ENCODE assay signal across 17 mouse cellular contexts in the genomic region with DNA sequence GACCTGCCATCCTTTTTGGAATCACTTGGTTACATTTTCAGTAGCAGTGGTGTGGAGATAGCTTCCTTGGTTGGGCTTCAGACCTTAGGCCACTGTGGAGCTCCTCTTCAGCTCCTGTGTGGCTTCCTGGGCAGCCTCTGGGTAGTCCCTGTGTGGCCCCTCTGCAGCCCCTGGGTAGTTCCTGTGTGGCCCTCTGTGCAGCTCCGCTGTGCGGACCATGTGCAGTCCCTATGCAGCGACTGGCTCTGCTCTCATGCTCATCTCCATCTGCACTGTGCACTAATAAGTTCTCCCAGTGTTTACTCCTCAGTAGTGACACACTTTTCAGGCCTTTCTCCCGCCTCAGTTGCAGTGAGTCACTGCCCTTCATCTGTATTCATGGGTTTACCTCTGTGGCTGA.
"Had no signal": no experiment of that assay in that cellular context is flagged by ENCODE, and none has a peak within 500 bp of the region (broad histone marks: within the 10 kb centered on the region; RNA-seq: fewer than 3 reads in every experiment).

No protein-coding gene starts in this region.

- DNase-seq: kidney, postnatal 10 days; kidney, postnatal 36 days; layer of hippocampus, postnatal 36 days; liver, embryonic 13.5 days; lung, adult 2 months; lung, postnatal 14 days; lung, postnatal 4 days; retina, postnatal 1 day; right cerebral cortex, postnatal 14 days; right cerebral cortex, postnatal 4 days; thymus, postnatal 25 days had no signal

- H3K4me3 ChIP-seq: kidney, embryonic 15.5 days; left cerebral cortex, adult 2 months; liver, embryonic 13.5 days; myocyte; neural tube, embryonic 13.5 days had no signal

- H3K4me1 ChIP-seq: kidney, embryonic 15.5 days had no signal

- H3K9ac ChIP-seq: kidney, embryonic 15.5 days; liver, embryonic 13.5 days; neural tube, embryonic 13.5 days had no signal

- H3K9me3 ChIP-seq: kidney, embryonic 15.5 days; liver, embryonic 13.5 days; neural tube, embryonic 13.5 days had no signal

- ATAC-seq: midbrain, embryonic 16.5 days had no signal

- H3K27ac ChIP-seq: kidney, embryonic 15.5 days; left cerebral cortex, adult 2 months; liver, embryonic 13.5 days; neural tube, embryonic 13.5 days had no signal

- H3K27me3 ChIP-seq: kidney, embryonic 15.5 days; liver, embryonic 13.5 days; neural tube, embryonic 13.5 days had no signal

- H3K4me2 ChIP-seq: kidney, embryonic 15.5 days; liver, embryonic 13.5 days; midbrain, embryonic 11.5 days; neural tube, embryonic 13.5 days had no signal
